Mouse (Mus musculus) megakaryocyte-erythroid progenitor cell, adult 5-6 weeks (primary cell): Measurements from ENCODE around the gene Tas2r138. TPM values are rescaled to one million over a fixed set of nuclear protein-coding genes. Genes with fewer than 3 reads are reported as not detected.
"Not testable (repeated sequence)": the region's sequence is repeated elsewhere in the genome, so short reads cannot be mapped to it uniquely, and the experiment has no call there.

Experiments used
- ATAC-seq: replicated peaks from 2 replicates; pipeline ENCODE4 v1.8.0; 2016; ENCODE audit warnings: mild to moderate bottlenecking, inconsistent platforms; ENCODE audit not compliant: severe bottlenecking, poor library complexity, low FRiP score, low TSS enrichment
- total RNA-seq, 2 experiments: library from RNA; stranded (forward) in 1 of 2; stranded (reverse) in 1 of 2; fragments of 200-1000, 215-1000 nt in 1 of 2; fragments of >200 nt in 1 of 2; fragmentation: Nextera tagmentation in 1 of 2; gene quantifications; 2 replicates each; pipeline ENCODE4 v1.2.3; 2014 to 2017

Tas2r138 gene
- not detected in 2 replicates for total RNA-seq (2014; fragmentation: Nextera tagmentation)
- not detected in 2 replicates for total RNA-seq (2017)

DNA sequence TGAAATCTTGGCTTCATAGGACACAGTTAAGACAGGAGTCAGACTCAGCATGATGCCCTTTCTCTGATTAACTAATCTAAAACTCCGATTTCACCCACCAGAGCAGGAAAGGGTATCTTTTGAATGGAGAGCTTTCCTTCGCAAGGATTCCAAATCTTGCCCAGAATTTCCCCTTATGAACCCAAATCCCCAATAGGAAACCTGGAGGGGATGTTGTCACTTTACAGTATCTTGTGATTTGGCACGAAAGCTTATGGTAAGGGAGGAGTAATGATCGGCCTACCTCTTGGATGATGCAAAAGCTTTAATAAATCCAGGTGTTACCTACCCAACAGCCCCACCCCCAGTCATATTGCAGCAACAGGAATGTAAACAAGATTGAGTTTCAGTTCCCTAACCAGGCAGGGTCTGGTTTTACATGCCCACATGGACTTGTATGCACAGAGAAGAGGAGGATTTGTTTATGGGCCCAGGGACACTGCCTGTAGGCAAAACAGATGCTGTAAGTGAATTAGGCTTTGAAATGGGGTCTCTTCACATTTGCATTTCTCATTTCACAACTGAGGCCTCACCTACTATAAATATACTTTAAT, at the start of gene Tas2r138:
Gene Tas2r138, minus strand, starts transcription at position 51 of the 593 bp plus-strand sequence.
- ATAC-seq, result no peak

DNA sequence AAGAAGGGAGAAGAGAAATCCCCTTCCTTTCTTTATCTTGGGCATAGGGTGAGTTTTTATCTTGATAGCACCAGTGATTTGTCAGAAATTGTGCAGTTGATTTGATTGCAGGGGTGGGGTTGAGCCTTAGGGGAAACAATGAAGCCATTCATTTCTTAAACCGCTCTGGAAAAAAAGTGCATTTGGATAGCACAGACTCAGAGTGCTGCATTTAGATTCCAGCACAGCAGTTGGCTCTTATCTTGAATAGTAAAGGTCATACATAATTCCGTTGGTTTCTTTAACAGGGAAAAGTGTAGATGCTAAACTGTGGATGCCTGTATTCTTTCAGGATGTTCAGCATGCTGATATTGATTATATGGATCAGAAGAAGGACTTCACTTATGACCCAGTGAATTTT, 47.8 kb upstream of the Tas2r138 start:
- ATAC-seq, result no peak

DNA sequence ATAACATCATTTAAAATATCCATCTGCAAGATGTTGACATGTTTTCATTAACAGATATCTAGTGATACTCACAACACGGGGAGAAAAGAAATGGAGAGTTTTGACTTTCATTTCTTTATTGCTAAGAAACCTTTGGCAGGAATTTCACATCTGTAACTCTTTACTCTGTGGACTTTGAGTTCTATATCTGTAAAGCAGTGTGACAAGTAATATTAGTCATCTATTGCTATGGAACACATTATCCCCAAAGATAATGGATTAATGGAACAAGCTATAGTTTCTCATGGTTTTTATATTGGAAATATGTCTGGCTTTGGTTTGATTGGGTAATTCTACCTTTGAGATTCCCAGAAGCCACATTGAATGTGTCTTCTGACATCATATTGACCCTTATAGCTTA, 37.8 kb upstream of the Tas2r138 start:
- no peak for ATAC-seq

DNA sequence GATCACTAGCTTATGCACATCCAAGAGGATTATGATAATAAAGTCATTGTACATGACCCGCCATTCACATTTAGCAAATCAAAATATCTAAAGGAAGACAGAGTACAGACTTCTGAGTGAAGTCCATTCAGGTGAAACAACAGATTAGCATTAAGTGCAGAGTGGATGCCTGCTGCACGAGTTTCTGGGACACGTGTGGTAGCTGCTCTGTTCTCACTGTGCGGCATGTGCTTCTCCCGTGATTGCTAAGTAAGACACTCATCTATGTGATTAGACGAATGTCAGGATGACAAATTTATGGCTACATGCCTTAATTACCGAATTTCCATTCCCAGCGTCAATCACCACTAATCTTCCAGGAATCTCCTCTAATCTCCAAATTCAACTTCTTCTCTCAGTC, 32.6 kb upstream of the Tas2r138 start:
- ATAC-seq, result no peak

DNA sequence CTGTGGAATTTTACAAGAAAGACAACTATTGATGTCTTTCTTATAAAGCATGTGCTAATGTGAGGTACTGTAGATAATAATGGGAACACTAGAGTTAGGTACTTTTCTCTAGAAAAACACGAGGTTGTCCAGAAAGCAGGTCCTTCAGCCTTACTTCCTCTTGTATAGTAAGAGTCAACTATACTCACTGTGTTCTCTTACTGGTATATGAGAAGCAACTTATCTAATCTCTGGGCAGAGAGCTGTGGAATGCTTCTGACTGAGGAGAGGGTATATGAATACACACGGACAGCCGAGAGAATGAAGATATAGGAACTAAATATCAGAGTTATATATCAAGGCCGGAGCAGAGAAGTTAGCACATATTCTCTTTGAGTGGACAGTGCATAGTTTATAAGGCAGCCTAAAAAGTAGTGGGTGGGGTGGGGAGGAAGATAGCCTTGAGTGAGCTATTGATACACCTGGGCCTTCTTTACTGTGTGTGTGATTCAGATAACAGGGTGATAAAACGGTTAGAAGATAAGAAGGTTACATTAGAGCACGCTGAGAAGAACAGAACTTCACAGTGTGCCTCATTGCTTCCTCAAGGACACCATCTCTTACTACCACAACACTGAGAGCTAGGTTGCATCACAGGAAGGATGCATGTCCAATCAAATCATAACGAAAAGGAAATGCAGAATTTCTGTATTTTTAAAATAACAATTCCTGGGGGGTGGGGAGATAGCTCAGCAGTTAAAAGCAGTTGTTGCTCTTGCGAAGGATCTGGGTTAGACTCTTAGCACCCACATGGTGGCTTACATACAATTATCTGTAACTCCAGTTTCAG, 27.8 kb upstream of the Tas2r138 start:
- no peak for ATAC-seq

DNA sequence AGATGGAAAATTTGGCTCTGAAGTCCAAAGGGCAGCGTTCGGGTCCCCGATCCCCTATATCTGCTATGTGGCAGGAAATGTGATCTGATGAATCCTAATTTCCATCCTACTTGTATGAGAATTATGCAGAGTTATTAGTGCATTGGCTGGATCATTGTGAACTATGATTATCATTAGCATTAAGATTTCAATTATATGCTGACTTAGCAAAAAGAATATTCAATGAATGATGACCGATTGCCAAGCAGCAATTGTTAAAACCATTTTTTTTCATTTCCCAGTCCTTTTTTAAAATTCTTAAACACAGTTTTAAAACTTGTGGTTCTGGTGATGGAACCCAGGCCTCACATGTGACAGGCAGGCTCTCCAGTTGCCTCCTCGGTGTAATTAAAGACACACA, 24.6 kb upstream of the Tas2r138 start:
- no peak for ATAC-seq

DNA sequence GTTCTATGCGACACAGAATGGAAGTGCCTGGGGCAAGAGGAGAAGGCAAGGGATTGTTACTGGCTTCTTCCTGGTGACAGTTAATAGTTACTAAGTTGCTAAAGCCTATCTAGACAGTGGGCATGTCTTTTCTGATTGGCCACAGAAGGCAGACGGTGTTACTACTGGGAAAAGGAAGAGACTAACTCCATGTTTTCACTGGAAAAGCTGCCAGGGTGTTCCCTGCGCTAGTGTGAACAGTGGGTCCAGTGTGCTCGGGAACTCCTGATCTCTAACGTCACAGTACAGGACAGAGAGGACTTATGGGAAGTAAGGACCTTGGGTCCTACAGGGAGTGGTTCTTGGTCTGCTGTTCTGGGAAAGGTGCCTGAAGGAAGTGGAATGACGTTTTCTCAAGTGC, 22.4 kb upstream of the Tas2r138 start:
- ATAC-seq, result no peak

DNA sequence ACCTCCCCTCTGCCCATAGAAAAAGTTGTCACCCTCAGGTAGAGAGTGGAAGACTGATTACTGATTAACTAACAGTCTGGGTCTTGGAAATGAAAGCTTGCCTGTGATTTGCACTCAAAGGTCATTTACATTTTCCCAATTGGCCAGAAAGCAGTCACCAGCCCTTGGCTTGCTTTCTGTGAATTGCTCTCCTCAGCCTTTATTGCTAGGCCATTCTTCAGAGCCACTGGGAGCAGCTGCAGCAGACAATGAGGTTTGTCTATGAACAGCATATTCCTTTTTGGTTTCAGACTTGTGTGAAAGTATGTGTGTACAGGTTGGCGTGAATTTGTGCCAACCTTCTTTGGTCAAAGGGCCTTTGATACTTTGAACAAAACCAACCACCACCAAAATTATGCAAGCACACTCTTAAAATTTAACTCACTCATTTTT, 21.5 kb upstream of the Tas2r138 start:
- no peak for ATAC-seq

DNA sequence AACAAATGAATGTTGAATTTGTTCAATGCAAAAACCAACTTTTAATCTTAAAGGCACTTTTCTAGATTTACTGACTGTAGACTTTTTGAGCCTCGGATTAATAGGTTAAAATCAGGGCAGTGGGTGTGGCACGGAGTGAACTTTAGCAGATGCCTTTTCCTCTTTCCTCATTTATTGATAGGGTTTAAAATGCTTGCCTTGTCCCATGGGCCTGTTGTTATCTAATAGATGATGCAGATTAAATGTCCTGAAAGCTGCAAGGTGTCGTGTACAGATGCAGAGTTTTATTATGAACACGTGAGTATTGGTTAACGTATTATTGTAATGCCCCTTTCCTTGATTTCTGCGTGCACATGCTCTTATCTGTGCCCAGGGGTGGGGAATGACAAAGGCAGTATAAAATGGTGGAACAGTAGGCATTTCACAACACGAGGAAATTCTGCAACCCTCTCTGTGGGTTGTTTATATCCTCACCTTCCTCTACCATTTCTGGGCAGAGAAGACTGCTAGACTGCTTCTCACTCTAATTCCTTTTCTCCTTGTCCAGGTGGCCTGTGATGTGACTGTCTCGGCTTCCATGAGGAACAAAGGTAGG, 15.4 kb upstream of the Tas2r138 start, which contains the start of gene Mgam:
Gene Mgam, plus strand, starts transcription at position 426 of the 595 bp plus-strand sequence.
- no peak for ATAC-seq

DNA sequence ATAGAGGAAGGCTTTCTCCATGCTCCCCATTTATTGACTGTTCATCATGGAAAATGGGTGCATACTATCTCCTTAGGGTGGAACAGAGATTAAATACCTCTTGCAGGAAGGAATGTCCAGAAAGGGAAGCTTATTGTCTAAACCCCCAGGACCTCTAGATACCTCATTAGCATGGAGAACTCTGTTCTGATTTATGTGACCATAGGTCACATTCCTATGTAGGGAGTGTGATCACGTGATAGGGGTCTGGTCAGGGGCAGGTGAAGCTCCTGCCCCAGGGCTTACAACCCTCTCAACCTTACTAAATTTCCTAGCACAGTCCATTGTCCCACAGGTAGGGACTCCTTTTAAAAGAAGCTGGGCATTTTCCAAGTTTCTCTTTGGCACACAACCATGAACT, 13.0 kb upstream of the Tas2r138 start:
- no peak for ATAC-seq

DNA sequence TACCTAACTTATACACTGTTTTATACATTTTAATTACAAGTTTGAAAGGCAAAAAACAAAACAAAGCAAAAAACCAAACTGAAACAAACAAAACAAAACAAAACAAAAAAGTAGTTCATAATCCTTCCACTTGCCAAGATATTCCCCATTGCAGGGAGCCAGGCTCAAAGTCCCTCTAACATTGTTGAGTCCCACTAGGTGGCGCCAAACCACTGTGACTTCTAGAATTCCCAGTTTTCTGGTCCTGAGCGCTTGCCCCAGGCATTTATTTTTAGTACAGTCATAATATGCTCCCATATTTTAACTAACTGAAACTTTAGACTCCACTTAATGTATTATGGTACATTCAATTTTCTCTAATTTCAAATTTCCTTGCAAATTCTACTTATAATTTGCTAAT, 4.9 kb upstream of the Tas2r138 start:
- ATAC-seq, result no peak

DNA sequence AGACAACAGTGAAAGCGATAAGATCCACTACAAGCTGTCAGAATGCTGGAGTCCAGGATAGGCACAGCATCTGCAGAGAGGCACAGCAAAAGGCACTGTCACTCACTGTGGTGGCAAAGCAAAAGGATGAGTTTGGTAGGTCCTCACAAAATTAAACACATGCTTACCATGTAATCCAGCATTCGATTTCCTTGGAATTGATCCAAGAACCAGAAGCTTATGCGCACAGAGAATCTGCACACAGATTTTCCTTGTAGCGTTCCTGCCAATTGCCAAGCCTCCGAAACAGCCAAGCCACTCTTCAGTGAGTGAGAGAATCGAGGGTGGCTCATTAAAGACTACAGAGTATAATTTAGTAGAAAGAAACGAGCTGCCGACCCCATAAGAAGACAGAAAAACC, 2.9 kb downstream of the Tas2r138 start:
- ATAC-seq, result no peak

DNA sequence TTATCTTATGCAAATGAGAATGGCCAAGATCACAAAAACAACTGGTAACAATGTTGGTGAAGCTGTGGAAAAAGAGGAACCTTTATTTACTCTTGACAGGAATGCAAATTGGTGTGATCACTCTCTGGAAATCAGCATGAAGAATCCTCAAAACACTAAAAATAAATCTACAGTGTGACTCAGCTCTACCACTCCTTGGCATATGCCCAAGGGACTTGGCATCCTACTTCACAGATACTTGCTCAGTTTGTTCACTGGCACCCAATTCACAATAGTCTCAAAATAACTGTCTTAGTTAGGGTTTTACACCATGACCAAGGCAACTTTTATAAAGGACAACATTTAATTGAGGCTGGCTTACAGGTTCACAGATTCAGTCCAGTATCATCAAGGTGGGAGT, 5.7 kb downstream of the Tas2r138 start:
- ATAC-seq, result no peak

DNA sequence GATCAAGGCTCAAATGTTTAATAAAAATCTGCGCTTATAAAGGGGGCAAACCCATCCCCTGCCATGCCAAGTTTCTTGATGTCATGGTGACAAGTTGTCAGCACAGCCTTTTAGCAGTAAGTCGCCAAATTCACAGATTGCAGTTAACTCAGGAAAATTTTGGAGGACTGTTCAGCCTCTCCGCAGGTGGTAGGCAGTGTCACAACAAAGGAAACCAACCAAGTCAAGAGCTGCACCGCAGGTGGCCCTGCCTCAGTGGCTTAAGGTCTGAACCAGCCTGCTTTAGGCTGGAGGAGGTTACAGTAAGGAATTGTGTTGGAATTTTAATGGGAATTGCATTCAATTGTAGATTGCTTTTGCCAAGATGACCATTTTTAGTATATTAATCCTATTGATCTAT, 14.6 kb downstream of the Tas2r138 start:
- not testable (repeated sequence) for ATAC-seq

DNA sequence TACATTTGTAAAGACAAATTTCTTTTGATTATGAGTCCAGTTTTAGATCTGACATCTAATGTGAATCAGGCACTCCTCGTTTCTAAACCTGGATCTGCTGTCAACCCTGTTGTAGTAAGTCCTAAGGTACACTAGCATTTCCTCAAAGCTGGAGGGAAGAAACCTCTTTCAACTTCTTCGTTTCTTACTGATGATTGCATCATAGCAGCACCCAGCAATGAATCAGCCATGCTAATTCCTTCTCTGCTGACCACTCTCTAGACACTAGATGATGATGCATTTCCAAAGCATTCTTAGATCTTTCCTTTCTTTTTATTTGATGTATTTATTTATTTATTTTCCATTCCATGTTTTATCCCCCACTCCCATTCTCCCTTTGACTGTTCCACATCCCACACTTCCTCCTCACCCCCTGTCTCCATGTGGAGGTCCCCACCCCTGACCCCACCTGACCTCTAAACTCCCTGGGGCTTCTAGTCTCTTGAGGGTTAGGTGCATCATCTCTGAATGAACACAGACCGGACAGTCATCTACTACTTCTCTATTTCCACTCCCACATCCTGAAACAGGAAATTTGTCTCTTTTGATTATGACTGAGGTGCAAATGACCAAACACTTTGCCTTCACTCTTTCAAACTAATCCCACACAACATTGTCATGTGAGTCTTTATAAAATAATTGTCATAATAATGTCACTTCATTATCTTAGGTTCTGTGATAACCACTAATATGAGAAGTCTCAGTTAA, 18.1 kb downstream of the Tas2r138 start:
- ATAC-seq, result no peak

DNA sequence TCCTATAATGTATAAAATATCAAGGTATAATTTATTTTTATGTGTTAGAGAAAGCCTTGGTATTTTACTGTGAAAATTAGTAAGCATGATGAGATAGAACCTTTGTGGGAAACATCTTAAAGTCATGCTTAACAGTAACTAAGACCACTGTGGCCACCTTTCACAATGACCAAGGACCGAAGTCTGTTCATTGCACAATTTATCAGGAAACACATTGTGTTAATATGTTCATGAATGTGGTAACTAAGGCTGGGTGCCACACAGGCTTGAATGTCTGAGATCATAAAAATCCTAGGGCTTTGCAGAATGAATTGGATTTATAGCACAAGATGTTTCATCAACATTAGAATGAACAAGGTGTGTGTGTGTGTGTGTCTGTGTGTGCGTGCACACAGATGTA, 24.8 kb downstream of the Tas2r138 start:
- ATAC-seq, result no peak

DNA sequence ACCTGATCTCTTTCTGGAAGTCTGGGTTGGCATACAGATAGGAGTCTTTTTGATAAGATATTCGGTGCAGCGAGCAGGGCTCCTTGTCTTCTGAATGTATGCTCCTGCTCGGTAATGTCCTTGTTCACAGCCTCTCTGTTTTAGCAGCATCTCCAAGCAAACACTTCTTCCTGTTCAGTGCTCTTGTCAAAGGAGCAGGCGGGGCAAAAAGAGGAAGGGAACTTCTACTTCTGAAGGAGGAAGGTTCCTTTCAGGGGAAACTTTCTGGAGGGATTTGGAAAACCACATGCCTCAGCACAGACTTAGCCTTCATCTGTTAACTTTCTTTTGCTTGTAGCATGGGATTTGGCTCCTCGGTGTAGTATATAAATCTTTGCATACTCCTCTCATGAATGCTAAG, 27.5 kb downstream of the Tas2r138 start, which contains the start of gene Clec5a:
Gene Clec5a, minus strand, starts transcription at position 177 of the 400 bp plus-strand sequence.
- ATAC-seq, result no peak

DNA sequence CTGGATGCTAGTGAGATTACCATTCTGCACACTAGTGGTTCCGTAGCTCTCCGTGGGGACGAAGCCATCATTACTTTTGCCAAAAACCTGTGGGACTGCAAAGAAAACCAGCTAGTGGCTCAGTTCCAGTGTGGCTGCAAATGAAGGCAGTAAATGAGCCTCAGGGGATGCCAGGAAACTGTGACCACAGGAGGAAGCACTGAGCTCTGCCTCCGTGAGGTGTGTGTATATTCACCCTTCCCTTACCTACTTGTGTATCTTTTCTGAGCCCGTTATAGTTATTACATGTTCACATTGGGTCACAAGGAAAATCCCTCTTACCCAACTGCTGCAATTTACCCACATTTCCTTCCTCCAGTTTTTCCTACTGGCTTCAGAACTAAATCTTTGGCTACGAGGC, 28.8 kb downstream of the Tas2r138 start:
- ATAC-seq, result no peak

DNA sequence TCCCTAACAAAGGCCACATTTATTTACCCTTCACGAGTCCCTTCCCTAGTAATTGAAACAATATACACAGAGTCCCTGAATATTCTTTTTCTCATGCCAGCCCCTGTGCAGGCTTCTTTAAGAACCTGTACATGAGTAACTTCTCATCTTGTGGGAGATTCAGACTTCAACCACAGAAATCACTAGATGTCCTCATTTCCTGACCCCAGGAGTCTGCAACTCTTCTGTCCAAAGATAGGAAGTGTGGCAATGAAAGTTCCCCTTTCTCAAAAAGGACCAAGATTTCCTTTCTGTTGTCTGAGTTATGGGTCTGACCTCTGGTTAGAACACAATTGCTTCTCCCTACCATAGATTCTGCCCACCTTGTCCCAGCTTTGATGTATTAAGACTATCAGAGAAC, 36.8 kb downstream of the Tas2r138 start:
- no peak for ATAC-seq

DNA sequence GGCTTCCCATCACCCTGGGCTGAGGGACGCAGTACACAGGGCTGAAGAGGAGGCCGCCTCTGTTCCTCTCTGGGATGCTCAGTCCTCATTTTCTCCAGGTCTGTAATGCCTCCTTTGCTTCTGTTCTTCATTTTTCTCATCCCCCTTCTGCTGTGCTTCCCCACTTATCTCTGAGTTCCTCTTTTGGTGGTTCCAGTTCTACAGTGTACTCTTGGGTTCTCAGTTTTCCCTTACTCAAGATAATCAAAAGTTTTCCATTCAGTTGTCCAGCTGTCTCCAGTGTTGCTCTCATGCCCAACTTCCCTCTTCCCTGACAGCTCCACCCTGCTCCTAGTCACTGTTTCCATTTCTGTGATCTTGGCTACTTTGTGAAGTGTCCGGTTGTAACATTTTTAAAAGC, 39.5 kb downstream of the Tas2r138 start:
- ATAC-seq, result no peak
